Mouse (Mus musculus): ENCODE data around the gene Nudt22. TPM values are rescaled to one million over a fixed set of nuclear protein-coding genes. Genes with fewer than 3 reads are reported as not detected.

Nudt22 gene
- polyA plus RNA-seq, 1 experiment: 53.8 TPM

GRCm38 (mm10) chr19:6948186-6948585 is 47.7 kb downstream of the Nudt22 start:
- Histone ChIP-seq H3K36me3 (ENCODE audit: control insufficient read depth, insufficient read depth, low read length) (peaks cover 8% of the 10 kb centered on the region), H3K27ac (ENCODE audit: insufficient read depth, low read depth, low read length) (0 out of 2 replicates have a peak overlapping the region, but pooled peaks have one; percentile 53)
- TF ChIP-seq CTCF (IDR thresholded peaks at IDR 0.05; ENCODE audit: extremely low read depth, insufficient read length, insufficient replicate concordance, low read depth, low read length) (no peak), POLR2A (IDR thresholded peaks at IDR 0.05; ENCODE audit: low read depth, low read length) (no peak)

DNA sequence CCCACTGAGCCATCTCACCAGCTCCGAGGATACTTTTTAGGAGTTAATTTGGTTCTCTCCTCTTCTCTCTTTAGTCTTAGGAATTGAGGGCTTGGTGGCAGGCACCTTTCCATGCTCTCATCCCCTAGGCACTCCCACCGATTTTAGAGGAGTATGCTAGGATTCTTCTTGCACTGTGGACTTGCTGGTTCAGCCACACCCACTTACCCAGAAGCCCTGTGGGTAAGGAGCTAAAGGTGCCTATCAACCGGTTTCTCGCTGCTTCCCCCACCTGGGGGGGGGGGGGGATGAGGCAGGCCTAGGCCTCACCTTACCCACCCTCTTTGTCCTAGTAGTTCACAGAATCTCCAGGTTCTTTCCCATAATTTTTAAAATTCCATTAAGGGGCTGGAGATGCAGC is 48.2 kb downstream of the Nudt22 start:
- Histone ChIP-seq H3K4me3 (ENCODE audit: low read depth, low read length) (no peak overlapping the region), H3K4me1 (ENCODE audit: control insufficient read depth, insufficient read depth, insufficient read length, low read length) (peaks cover 32% of the 10 kb centered on the region), H3K27ac (ENCODE audit: insufficient read depth, low read depth, low read length) (no peak overlapping the region), H3K36me3 (ENCODE audit: control insufficient read depth, insufficient read depth, low read length) (peaks cover 4% of the 10 kb centered on the region), H3K27me3 (ENCODE audit: control insufficient read depth, insufficient read depth, low read length) (no peaks in the 10 kb centered on the region)
- TF ChIP-seq CTCF (IDR thresholded peaks at IDR 0.05; ENCODE audit: extremely low read depth, insufficient read length, insufficient replicate concordance, low read depth, low read length): no peak
- no peak for TF ChIP-seq POLR2A (IDR thresholded peaks at IDR 0.05; ENCODE audit: low read depth, low read length)
- 58% methylated on average over 4 of the region's 4 CpGs for WGBS

More at GRCm38 (mm10) chr19:6948186-6948585, 47.7 kb downstream of the Nudt22 start:
- Histone ChIP-seq H3K4me3 (ENCODE audit: low read depth, low read length) (no peak overlapping the region), H3K4me1 (ENCODE audit: control insufficient read depth, insufficient read depth, insufficient read length, low read length) (peaks cover 33% of the 10 kb centered on the region), H3K27me3 (ENCODE audit: control insufficient read depth, insufficient read depth, low read length) (no peaks in the 10 kb centered on the region)
- 86% methylated on average over 4 of the region's 4 CpGs for WGBS

- H3K4me1 ChIP-seq (ENCODE audit: control insufficient read depth, insufficient read depth, insufficient read length, low read length): peaks cover 20% of the 10 kb centered on the region
- no peaks in the 10 kb centered on the region for H3K36me3 ChIP-seq (ENCODE audit: control insufficient read depth, insufficient read depth, low read length)
- H3K4me3 ChIP-seq (ENCODE audit: low read depth, low read length): no peak overlapping the region
- TF ChIP-seq CTCF (IDR thresholded peaks at IDR 0.05; ENCODE audit: extremely low read depth, insufficient read length, insufficient replicate concordance, low read depth, low read length): no peak
- TF ChIP-seq POLR2A (IDR thresholded peaks at IDR 0.05; ENCODE audit: low read depth, low read length): no peak
- H3K27ac ChIP-seq (ENCODE audit: insufficient read depth, low read depth, low read length): no peak overlapping the region
- no peaks in the 10 kb centered on the region for H3K27me3 ChIP-seq (ENCODE audit: control insufficient read depth, insufficient read depth, low read length)
- 87% methylated on average over 6 of the region's 6 CpGs for WGBS
Observed at GRCm38 (mm10) chr19:6943709-6944108, 52.2 kb downstream of the Nudt22 start.

Other genes with a start within 250 kb of the Nudt22 start
- 32.5 and 55.4 TPM in 2 replicates for gene Rps6ka4, start 155.5 kb downstream of the Nudt22 start, polyA plus RNA-seq (2012; rRNA removed)
- 17.9 and 34.6 TPM in 2 replicates for gene Ccdc88b, start 137.9 kb downstream of the Nudt22 start, polyA plus RNA-seq (2012; rRNA removed)
- 29.0 and 52.3 TPM in 2 replicates for gene Trmt112, start 86.4 kb downstream of the Nudt22 start, polyA plus RNA-seq (2012; rRNA removed)
- gene Prdx5, start 86.0 kb downstream of the Nudt22 start, polyA plus RNA-seq (2012; rRNA removed): 94.6 and 180 TPM in 2 replicates
- gene Esrra, start 74.3 kb downstream of the Nudt22 start, polyA plus RNA-seq (2012; rRNA removed): 168 and 346 TPM in 2 replicates
- gene Catsperz, start 70.7 kb downstream of the Nudt22 start, polyA plus RNA-seq (2012; rRNA removed): not detected in 2 replicates
- not detected in 2 replicates for gene Kcnk4, start 61.6 kb downstream of the Nudt22 start, polyA plus RNA-seq (2012; rRNA removed)
- gene Bad, start 54.3 kb downstream of the Nudt22 start, polyA plus RNA-seq (2012; rRNA removed): 83.3 and 127 TPM in 2 replicates
- gene Gpr137, start 53.6 kb downstream of the Nudt22 start, polyA plus RNA-seq (2012; rRNA removed): 77.5 and 97.8 TPM in 2 replicates
- gene Ppp1r14b, start 21.1 kb downstream of the Nudt22 start, polyA plus RNA-seq (2012; rRNA removed): 44.2 and 100 TPM in 2 replicates
- 200 and 595 TPM in 2 replicates for gene Plcb3, start 19.6 kb downstream of the Nudt22 start, polyA plus RNA-seq (2012; rRNA removed)
- gene Fkbp2, start 15.6 kb downstream of the Nudt22 start, polyA plus RNA-seq (2012; rRNA removed): 23.0 and 47.9 TPM in 2 replicates
- gene Vegfb, start 8.5 kb downstream of the Nudt22 start, polyA plus RNA-seq (2012; rRNA removed): 19.8 and 20.4 TPM in 2 replicates
- 34.1 and 53.4 TPM in 2 replicates for gene Dnajc4, start 3.5 kb downstream of the Nudt22 start, polyA plus RNA-seq (2012; rRNA removed)
- gene Trpt1, start within 50 bp of the Nudt22 start, polyA plus RNA-seq (2012; rRNA removed): 5.2 and 7.7 TPM in 2 replicates
- 10.2 and 18.6 TPM in 2 replicates for gene Fermt3, start 23.4 kb upstream of the Nudt22 start, polyA plus RNA-seq (2012; rRNA removed)
- gene Stip1, start 43.9 kb upstream of the Nudt22 start, polyA plus RNA-seq (2012; rRNA removed): 15.2 and 21.4 TPM in 2 replicates
- gene Macrod1, start 60.7 kb upstream of the Nudt22 start, polyA plus RNA-seq (2012; rRNA removed): 30.1 and 37.2 TPM in 2 replicates
- gene Flrt1, start 109.6 kb upstream of the Nudt22 start, polyA plus RNA-seq (2012; rRNA removed): 0.06 and 0.22 TPM in 2 replicates
- gene Otub1, start 210.2 kb upstream of the Nudt22 start, polyA plus RNA-seq (2012; rRNA removed): 61.9 and 113 TPM in 2 replicates
- 3,019 and 4,573 TPM in 2 replicates for gene Cox8a, start 221.5 kb upstream of the Nudt22 start, polyA plus RNA-seq (2012; rRNA removed)
- 8.2 and 13.1 TPM in 2 replicates for gene Naa40, start 245.1 kb upstream of the Nudt22 start, polyA plus RNA-seq (2012; rRNA removed)